Mouse (Mus musculus): ENCODE data around the gene Ryr3. TPM values are rescaled to one million over a fixed set of nuclear protein-coding genes. Genes with fewer than 3 reads are reported as not detected.

Gene Ryr3
- polyA plus RNA-seq, 1 experiment from 2014 or later, result 4.3 TPM

DNA sequence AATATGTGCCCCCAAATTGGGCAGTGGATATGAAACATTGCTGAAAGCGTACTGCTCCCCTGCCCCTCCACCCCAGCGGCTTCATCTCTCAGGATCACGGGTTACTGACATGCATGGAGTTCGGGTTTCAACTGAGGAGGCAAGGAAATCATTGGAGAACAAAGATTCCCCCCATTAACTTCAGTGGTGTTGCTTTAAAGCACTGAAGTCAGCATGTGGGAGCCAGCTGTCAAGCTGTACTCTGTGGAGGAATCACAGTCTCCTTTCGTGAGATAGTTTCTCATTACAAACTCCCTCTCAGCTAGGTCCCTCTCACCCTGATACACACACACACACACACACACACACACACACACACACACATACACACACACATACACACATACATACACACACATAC is 35.2 kb downstream of the Ryr3 start:
- ATAC-seq (ENCODE audit: insufficient number of reproducible peaks, low FRiP score), result no peak
- Histone ChIP-seq H3K9me3 (replicated peaks) (no peaks in the 10 kb centered on the region), H3K36me3 (no peaks in the 10 kb centered on the region), H3K4me1 (replicated peaks) (no peaks in the 10 kb centered on the region), H3K4me2 (no peak overlapping the region), H3K27me3 (replicated peaks) (no peaks in the 10 kb centered on the region), H3K4me3 (no peak overlapping the region), H3K27ac (ENCODE audit: poor library complexity, severe bottlenecking) (no peak overlapping the region), H3K9ac (no peak overlapping the region)
- WGBS, result 52% methylated on average over 5 of the region's 5 CpGs

DNA sequence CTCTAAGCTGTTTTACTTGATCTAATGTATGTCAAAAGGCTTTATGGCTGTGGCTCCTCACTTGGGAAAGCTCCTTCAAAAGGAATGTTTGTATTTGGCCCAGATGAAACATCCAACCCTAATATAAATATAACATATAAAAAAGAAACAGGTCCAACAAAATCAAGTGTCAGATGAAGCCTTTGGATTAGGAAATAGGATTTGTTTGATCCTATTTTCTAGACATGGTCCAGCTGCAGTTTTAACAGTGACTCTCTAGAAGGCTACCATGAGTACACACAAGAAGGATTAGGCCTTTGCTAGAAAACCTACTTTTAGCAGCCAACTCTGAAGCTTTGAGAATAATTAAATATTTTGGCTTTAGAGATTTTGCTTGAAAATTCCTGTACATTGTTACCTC is 38.8 kb downstream of the Ryr3 start:
- no peaks in the 10 kb centered on the region for H3K27me3 ChIP-seq (replicated peaks)
- no peaks in the 10 kb centered on the region for H3K36me3 ChIP-seq
- H3K4me1 ChIP-seq (replicated peaks), result no peaks in the 10 kb centered on the region
- H3K9me3 ChIP-seq (replicated peaks), result no peaks in the 10 kb centered on the region
- no peak overlapping the region for H3K4me3 ChIP-seq
- H3K27ac ChIP-seq (ENCODE audit: poor library complexity, severe bottlenecking), result no peak overlapping the region
- H3K4me2 ChIP-seq, result no peak overlapping the region
- no peak for ATAC-seq (ENCODE audit: insufficient number of reproducible peaks, low FRiP score)
- no peak overlapping the region for H3K9ac ChIP-seq

DNA sequence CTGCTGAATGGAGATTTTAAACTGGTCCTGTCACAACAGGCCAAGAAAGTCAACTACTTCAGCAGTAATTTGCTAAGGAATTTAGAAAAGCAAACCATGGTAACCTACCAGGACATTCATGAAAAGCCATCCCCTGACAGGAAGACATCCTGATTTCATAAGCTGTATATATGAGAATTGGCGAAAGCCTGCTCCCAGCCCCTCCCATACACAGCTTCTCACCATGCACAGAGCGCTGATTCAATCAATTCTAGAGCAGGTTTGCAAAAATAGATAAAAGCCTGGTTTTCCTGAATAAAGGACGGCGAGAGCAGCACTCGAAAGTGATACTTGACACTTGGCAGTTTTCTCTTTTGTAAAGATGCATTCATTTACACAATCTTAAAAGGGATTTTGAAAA is 40.6 kb downstream of the Ryr3 start:
- no peak overlapping the region for H3K4me3 ChIP-seq
- H3K27ac ChIP-seq (ENCODE audit: poor library complexity, severe bottlenecking), result no peak overlapping the region
- no peak for ATAC-seq (ENCODE audit: insufficient number of reproducible peaks, low FRiP score)
- H3K4me2 ChIP-seq, result no peak overlapping the region
- WGBS, result 76% methylated on average over 5 of the region's 5 CpGs
- no peaks in the 10 kb centered on the region for H3K4me1 ChIP-seq (replicated peaks)
- no peaks in the 10 kb centered on the region for H3K27me3 ChIP-seq (replicated peaks)
- H3K9me3 ChIP-seq (replicated peaks), result no peaks in the 10 kb centered on the region
- no peak overlapping the region for H3K9ac ChIP-seq
- H3K36me3 ChIP-seq, result no peaks in the 10 kb centered on the region

DNA sequence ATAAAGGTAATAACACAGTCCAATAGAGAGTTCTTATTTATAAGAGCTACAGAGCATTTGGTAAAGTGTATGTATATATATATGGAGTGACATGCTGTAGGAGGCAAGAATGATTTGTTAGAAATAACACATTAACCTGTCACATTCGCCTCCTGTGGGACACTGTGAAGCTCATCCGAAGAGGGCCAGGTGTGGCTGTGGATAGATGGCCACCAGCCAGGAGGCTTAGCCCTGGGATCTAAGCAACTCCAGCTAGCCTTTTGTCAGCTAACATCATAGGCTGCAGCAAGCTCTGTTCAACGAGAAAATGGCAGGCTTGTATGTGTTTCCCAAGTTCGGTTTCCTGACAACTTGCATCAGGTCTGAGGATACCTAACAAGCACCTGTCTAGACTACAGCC is 48.8 kb downstream of the Ryr3 start:
- Histone ChIP-seq H3K4me3 (no peak overlapping the region), H3K27ac (ENCODE audit: poor library complexity, severe bottlenecking) (no peak overlapping the region), H3K27me3 (replicated peaks) (no peaks in the 10 kb centered on the region), H3K4me1 (replicated peaks) (no peaks in the 10 kb centered on the region), H3K4me2 (no peak overlapping the region), H3K36me3 (no peaks in the 10 kb centered on the region), H3K9me3 (replicated peaks) (no peaks in the 10 kb centered on the region), H3K9ac (no peak overlapping the region)
- 85% methylated on average over 4 of the region's 4 CpGs for WGBS
- no peak for ATAC-seq (ENCODE audit: insufficient number of reproducible peaks, low FRiP score)

DNA sequence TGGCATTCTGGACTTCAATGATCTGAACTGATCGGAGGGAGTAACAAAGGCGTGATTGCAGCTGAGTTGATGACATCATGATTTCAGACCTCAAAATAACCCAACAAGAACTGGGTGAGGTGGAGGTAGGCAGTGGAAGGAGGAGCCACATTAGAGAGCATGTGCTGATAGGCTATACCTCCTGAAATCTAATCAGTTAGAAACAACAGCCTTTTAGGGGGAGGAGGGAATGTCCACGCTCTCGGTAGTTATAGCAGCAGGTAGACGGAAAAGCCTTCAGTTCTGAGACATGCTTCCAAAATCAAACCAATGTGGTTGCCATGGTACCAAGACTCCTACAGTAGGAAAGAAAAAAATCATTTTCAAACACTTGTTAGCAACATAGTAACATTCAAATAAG is 55.4 kb downstream of the Ryr3 start:
- Histone ChIP-seq H3K4me1 (replicated peaks) (peaks cover 9% of the 10 kb centered on the region; the same call in 1 of the 2 replicates), H3K9me3 (replicated peaks) (no peaks in the 10 kb centered on the region), H3K27ac (ENCODE audit: poor library complexity, severe bottlenecking) (no peak overlapping the region), H3K4me3 (no peak overlapping the region), H3K36me3 (no peaks in the 10 kb centered on the region), H3K9ac (no peak overlapping the region), H3K4me2 (no peak overlapping the region), H3K27me3 (replicated peaks) (no peaks in the 10 kb centered on the region)
- whole genome bisulfite sequencing, result 56% methylated on average over 5 of the region's 5 CpGs
- no peak for ATAC-seq (ENCODE audit: insufficient number of reproducible peaks, low FRiP score)

DNA sequence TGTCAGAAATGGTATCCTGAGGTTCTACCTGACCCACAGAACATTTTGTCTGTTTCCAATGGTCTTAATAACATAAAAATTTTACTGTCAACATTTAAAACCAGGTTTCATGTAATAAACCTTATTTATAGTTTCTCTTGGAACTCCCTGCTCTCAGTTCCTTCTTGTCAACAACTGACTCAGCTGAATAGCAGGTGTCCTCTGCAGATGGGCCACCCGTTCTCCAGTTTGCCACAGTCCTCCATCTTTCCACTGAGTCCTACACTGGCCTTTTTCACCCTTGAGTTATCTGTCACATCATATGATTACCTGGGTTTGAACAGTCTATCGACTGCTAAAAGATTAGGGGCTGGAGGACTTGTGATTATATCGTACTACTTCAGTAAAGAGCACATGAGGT is 79.1 kb downstream of the Ryr3 start:
- no peak for ATAC-seq (ENCODE audit: insufficient number of reproducible peaks, low FRiP score)
- Histone ChIP-seq H3K27me3 (replicated peaks) (no peaks in the 10 kb centered on the region), H3K36me3 (no peaks in the 10 kb centered on the region), H3K4me2 (no peak overlapping the region), H3K4me1 (replicated peaks) (no peaks in the 10 kb centered on the region), H3K27ac (ENCODE audit: poor library complexity, severe bottlenecking) (no peak overlapping the region), H3K9ac (no peak overlapping the region), H3K9me3 (replicated peaks) (no peaks in the 10 kb centered on the region), H3K4me3 (no peak overlapping the region)
- WGBS, result 70% methylated on average over 3 of the region's 3 CpGs

DNA sequence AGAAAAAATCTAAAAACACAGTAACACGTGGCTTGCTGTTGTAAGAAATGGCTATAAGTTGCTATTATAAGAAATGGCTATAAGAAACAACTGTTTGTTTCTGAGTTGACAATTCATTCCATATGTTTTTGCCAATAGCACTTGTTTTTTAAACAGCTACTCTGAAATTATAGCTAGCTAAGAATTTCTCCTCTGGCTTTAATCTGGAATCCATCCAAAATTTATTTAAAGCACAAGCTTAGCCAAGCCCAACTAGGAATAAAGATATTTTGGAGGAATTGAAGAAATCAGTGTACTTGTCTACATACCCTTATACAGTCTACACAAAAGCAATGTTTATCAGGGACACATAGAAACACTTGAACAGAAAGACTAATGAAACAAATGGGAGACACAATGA is 93.4 kb downstream of the Ryr3 start:
- WGBS, result 68% methylated on average over 1 of the region's 1 CpGs

DNA sequence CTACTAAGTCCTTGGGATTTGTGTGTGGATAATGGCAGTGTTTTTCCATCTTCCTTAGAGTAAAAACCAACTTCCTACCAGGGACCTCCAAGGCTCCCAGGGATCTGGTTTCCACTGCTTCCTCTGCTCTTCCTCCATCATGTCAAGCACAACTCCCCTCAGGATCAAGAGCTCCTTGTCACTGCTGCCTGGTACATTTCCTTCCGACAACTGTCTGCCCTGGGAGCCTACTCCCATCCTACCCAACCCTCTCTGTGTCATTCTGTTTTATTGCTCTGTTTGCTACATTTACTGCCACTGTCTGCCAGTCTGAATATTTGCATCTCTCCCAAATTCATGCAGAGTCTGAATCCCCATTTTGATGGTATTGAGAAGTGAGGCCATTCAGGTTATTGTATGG is 97.8 kb downstream of the Ryr3 start:
- H3K36me3 ChIP-seq, result no peaks in the 10 kb centered on the region
- no peak overlapping the region for H3K4me3 ChIP-seq
- no peaks in the 10 kb centered on the region for H3K9me3 ChIP-seq (replicated peaks)
- no peak for ATAC-seq (ENCODE audit: insufficient number of reproducible peaks, low FRiP score)
- 50% methylated on average over 1 of the region's 1 CpGs for WGBS
- no peak overlapping the region for H3K9ac ChIP-seq
- no peak overlapping the region for H3K27ac ChIP-seq (ENCODE audit: poor library complexity, severe bottlenecking)
- H3K4me2 ChIP-seq, result no peak overlapping the region
- H3K4me1 ChIP-seq (replicated peaks), result no peaks in the 10 kb centered on the region
- H3K27me3 ChIP-seq (replicated peaks), result no peaks in the 10 kb centered on the region

More for the DNA sequence above, 93.4 kb downstream of the Ryr3 start:
- Histone ChIP-seq H3K9me3 (replicated peaks) (no peaks in the 10 kb centered on the region), H3K27me3 (replicated peaks) (no peaks in the 10 kb centered on the region), H3K4me1 (replicated peaks) (no peaks in the 10 kb centered on the region), H3K9ac (no peak overlapping the region), H3K4me2 (no peak overlapping the region), H3K36me3 (no peaks in the 10 kb centered on the region), H3K4me3 (no peak overlapping the region), H3K27ac (ENCODE audit: poor library complexity, severe bottlenecking) (no peak overlapping the region)
- no peak for ATAC-seq (ENCODE audit: insufficient number of reproducible peaks, low FRiP score)

DNA sequence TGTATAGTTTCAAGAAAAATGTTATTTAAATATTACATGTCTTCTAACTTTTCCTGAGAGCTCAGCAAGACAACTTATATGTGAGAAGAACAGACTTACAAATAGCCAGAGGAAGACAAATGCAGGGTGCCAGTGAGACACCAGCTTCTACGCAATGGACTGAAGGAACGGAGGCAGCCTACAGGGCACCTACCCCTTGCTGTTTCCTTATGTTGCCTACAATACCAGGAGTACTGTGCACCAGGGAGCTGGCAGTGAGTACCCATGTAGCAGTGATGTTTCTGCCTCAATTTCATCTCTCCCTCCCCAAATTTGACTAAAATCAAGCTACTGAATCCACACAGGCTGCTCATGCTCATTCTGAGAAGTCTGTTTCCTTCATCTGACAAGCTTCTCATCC is 100.1 kb downstream of the Ryr3 start:
- Histone ChIP-seq H3K27me3 (replicated peaks) (no peaks in the 10 kb centered on the region), H3K9ac (no peak overlapping the region), H3K36me3 (no peaks in the 10 kb centered on the region), H3K4me1 (replicated peaks) (no peaks in the 10 kb centered on the region), H3K27ac (ENCODE audit: poor library complexity, severe bottlenecking) (no peak overlapping the region), H3K4me3 (no peak overlapping the region), H3K4me2 (no peak overlapping the region), H3K9me3 (replicated peaks) (no peaks in the 10 kb centered on the region)
- no peak for ATAC-seq (ENCODE audit: insufficient number of reproducible peaks, low FRiP score)
- 87% methylated on average over 2 of the region's 2 CpGs for WGBS

DNA sequence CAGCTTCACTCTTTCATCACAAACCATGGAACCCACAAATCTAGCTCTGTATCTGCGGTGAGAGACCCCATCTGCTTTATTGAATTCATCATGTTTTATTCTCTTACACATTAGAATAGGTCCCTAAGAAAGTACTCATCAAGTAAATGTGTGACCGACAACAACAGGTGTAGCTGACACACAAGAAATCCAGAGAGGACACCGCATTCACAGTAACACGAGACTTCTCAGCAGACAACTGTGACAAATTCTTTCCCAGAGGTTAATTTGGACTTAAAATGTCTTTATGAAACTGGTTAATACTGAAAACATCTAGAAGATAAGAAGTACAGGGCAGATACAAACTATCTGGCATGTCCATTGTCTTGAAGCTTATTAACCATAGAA is 101.0 kb downstream of the Ryr3 start:
- 84% methylated on average over 4 of the region's 4 CpGs for WGBS

DNA sequence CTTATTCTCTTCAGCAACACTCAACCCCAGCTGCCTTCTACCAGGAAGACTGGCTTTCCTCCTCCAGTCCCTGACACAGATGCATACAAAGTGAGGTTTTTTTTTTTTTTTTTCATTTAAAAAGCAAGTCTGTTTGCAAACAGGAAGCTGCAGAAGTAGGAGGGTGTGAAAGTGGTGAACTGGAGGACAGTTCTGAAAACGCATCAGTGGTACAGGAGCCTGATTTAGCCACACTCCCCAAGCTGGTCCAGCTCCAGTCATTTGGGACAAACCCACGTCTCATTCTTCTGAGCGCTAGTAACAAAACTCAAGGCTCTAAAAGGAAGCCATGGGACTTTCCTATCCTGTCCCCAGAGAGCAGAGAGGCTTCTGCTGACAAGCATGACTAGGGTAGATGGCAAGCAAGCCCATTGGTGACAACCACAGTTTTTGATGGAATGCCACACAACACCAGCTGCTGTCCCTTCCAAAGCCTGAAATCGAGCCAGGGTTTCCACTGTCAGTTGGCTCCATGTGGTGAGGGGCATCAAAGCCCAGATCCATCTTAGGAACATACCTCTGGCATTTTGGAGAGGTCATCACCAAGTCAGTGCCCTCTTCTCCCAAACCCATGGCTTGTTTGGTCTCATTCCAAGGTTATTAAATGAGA is 101.5 kb downstream of the Ryr3 start:
- ATAC-seq (ENCODE audit: insufficient number of reproducible peaks, low FRiP score), result no peak
- Histone ChIP-seq H3K27ac (ENCODE audit: poor library complexity, severe bottlenecking) (no peak overlapping the region), H3K9ac (no peak overlapping the region), H3K27me3 (replicated peaks) (no peaks in the 10 kb centered on the region), H3K9me3 (replicated peaks) (no peaks in the 10 kb centered on the region), H3K4me2 (no peak overlapping the region), H3K36me3 (no peaks in the 10 kb centered on the region), H3K4me3 (no peak overlapping the region), H3K4me1 (replicated peaks) (no peaks in the 10 kb centered on the region)
- 79% methylated on average over 4 of the region's 4 CpGs for WGBS

More for the DNA sequence above, 101.0 kb downstream of the Ryr3 start:
- ATAC-seq (ENCODE audit: insufficient number of reproducible peaks, low FRiP score), result no peak
- Histone ChIP-seq H3K4me1 (replicated peaks) (no peaks in the 10 kb centered on the region), H3K9ac (no peak overlapping the region), H3K9me3 (replicated peaks) (no peaks in the 10 kb centered on the region), H3K4me3 (no peak overlapping the region), H3K36me3 (no peaks in the 10 kb centered on the region), H3K4me2 (no peak overlapping the region), H3K27me3 (replicated peaks) (no peaks in the 10 kb centered on the region), H3K27ac (ENCODE audit: poor library complexity, severe bottlenecking) (no peak overlapping the region)

DNA sequence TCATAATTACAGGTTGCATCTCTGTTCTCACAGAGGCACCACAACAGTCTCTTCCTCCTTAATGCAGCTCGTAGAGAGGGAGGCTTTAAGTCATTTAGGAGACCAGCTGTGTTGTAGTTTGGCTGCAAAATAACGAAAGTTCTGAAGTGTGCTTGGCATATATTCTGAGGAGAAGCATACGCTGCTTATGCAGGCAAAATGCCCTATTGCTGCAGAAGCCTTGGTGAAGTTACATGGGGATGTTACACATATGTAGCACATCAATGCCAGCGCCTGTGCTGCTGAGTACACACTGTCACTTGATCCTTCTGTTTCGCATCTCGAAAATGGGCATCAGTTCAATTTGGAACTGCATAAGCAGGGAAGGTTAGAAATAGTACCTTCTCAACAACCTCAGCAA is 112.3 kb downstream of the Ryr3 start:
- H3K36me3 ChIP-seq, result no peaks in the 10 kb centered on the region
- no peak overlapping the region for H3K27ac ChIP-seq (ENCODE audit: poor library complexity, severe bottlenecking)
- no peaks in the 10 kb centered on the region for H3K4me1 ChIP-seq (replicated peaks)
- no peaks in the 10 kb centered on the region for H3K9me3 ChIP-seq (replicated peaks)
- no peaks in the 10 kb centered on the region for H3K27me3 ChIP-seq (replicated peaks)
- no peak overlapping the region for H3K4me3 ChIP-seq
- no peak overlapping the region for H3K9ac ChIP-seq
- H3K4me2 ChIP-seq, result no peak overlapping the region
- ATAC-seq (ENCODE audit: insufficient number of reproducible peaks, low FRiP score), result no peak
- WGBS, result 78% methylated on average over 6 of the region's 6 CpGs

All from heart, embryonic 12.5 days (tissue).